Mouse (Mus musculus) left cerebral cortex, postnatal 36 days (tissue): ENCODE measurements at regions not wholly inside any gene's neighbourhood (a gene's known extent, or its start where the extent isn't known, plus 50 kb on each side); places are given as distances from the start of the nearest gene placed in this dataset.

Source experiments
- DNase-seq, 2 experiments: peaks; one replicate each; pipeline ENCODE4 v3.0.0; 2021 to 2022; ENCODE audit warnings: low spot score in 2 of 2, mixed read lengths in 1 of 2
- intact Hi-C: fragments of 180-260 bp; cut with DNase I; formaldehyde crosslinking; loops from one replicate; pipeline ENCODE4 v1.15.1; 2025

DNA sequence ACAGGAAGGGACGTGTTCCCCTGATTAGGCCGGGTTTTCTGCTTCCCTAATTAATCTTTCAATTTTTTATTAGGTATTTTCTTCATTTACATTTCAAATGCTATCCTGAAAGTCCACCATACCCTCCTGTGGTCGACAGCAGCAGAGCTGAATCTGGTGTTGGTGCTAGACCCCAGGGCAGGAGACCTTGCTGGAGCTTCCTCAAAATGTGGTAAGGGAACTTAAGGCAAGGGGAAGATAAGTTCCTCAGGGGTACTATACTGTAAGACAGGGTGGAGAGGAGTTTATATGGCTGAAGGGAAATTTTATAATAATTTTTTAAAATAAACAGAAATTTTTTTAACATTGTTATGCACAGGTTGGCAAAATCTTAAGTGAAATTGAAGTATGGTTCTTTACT lies 806.5 kb upstream of the Edil3 start:
- DNase-seq: no peak
- intact Hi-C loops: no loop called here

- intact Hi-C loops: no loop called here
- peak in 1 of 2 experiments; percentile 8 for DNase-seq
Measured at GRCm38 (mm10) chr13:88026441-88026840, 794.8 kb upstream of the Edil3 start.
